Mouse (Mus musculus) midbrain, embryonic 16.5 days (tissue): Measurements from ENCODE around the gene Cfap74. TPM values are rescaled to one million over a fixed set of nuclear protein-coding genes. Genes with fewer than 3 reads are reported as not detected.

Experiments
- ATAC-seq: fragments of 200-750 bp; cut with Nextera tagmentation; 2 replicates; pipeline ENCODE4 v1.8.0; 2017; ENCODE audit warnings: moderate TSS enrichment
- H3K27ac ChIP-seq: fragments of 300-500 bp; sonication (generic); 2 replicates; pipeline ENCODE4 v1.5.1; 2014; ENCODE audit warnings: mild to moderate bottlenecking, low read length, mixed read lengths
- H3K27me3 ChIP-seq: fragments of 300-500 bp; sonication (generic); 2 replicates; pipeline ENCODE4 v1.6.1; 2014; ENCODE audit warnings: low read depth, low read length, mixed read lengths; ENCODE audit not compliant: control insufficient read depth, insufficient read depth
- H3K36me3 ChIP-seq: fragments of 300-500 bp; sonication (generic); 2 replicates; pipeline ENCODE4 v1.6.1; 2014; ENCODE audit warnings: mild to moderate bottlenecking, low read length, moderate library complexity, mixed read lengths; ENCODE audit not compliant: control insufficient read depth, insufficient read depth
- H3K4me1 ChIP-seq: fragments of 300-500 bp; sonication (generic); 2 replicates; pipeline ENCODE4 v1.6.1; 2014; ENCODE audit warnings: mild to moderate bottlenecking, low read length, mixed read lengths; ENCODE audit not compliant: control insufficient read depth, insufficient read depth
- H3K4me2 ChIP-seq: fragments of 300-500 bp; sonication (generic); 2 replicates; pipeline ENCODE4 v1.6.1; 2014; ENCODE audit warnings: mild to moderate bottlenecking, low read length, mixed read lengths
- H3K4me3 ChIP-seq: fragments of 300-500 bp; sonication (generic); 2 replicates; pipeline ENCODE4 v1.5.1; 2014; ENCODE audit warnings: low read depth, mild to moderate bottlenecking, low read length, moderate library complexity, mixed read lengths
- H3K9ac ChIP-seq: fragments of 300-500 bp; sonication (generic); 2 replicates; pipeline ENCODE4 v1.6.1; 2014; ENCODE audit warnings: low read depth, low read length, mixed read lengths
- H3K9me3 ChIP-seq: fragments of 300-500 bp; sonication (generic); replicated peaks from 2 replicates; pipeline ENCODE4 v1.6.1; 2014; ENCODE audit warnings: mild to moderate bottlenecking, low read length, mixed read lengths; ENCODE audit not compliant: control insufficient read depth, poor library complexity, severe bottlenecking
- WGBS: fragments of 180-500 bp; shearing (Covaris S2); extraction: QIAGEN DNeasy Blood & Tissue Kit; methylation state at CpG from one replicate; pipeline ENCODE4 v1.1.7; 2014; 5-methylcytosine and 5-hydroxymethylcytosine counted together
- polyA plus RNA-seq: library from polyadenylated mRNA; unstranded; fragments of >200 nt; fragmentation: Nextera tagmentation; extraction: Ambion mirVana; gene quantifications from 2 replicates; pipeline ENCODE4 v1.2.1, GENCODE M21; 2015

The Cfap74 gene
- polyA plus RNA-seq, 1 experiment from 2014 or later, result 5.9 TPM

GRCm38 (mm10) chr4:155492131-155492633 is 83.2 kb downstream of the Cfap74 start:
- peak overlapping the region; percentile 99 for H3K4me3 ChIP-seq
- H3K9me3 ChIP-seq, result no peaks in the 10 kb centered on the region
- no peaks in the 10 kb centered on the region for H3K27me3 ChIP-seq
- H3K4me1 ChIP-seq, result peaks cover 38% of the 10 kb centered on the region
- peak overlapping the region; percentile 87 for H3K4me2 ChIP-seq
- ATAC-seq, result 0 out of 2 replicates have a peak, but pooled peaks have one; percentile 36
- H3K9ac ChIP-seq, result peak overlapping the region; percentile 100
- H3K36me3 ChIP-seq, result no peaks in the 10 kb centered on the region
- H3K27ac ChIP-seq, result peak overlapping the region; percentile 91
- under 1% methylated on average over 36 of the region's 51 CpGs for WGBS

DNA sequence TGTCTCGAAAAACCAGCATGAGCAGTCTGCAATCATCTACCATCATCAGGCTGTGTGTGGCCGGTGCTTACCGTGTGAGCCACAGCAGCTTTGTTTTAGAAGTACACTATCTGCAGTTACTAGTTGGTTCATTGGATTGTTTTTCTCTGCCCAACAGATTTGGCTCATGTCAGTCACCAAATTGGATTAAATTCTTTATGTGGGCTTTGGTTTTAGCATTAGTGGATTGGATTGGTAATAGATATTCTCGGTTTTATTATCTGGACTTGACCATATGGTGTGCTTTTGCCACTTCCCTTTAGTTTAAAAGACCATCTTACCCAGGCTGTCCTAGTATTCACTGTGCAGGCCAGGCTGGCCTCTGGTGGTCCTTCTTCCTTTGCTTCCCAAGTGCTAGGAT is 85.9 kb downstream of the Cfap74 start:
- no peak for ATAC-seq
- Histone ChIP-seq H3K9me3 (no peaks in the 10 kb centered on the region), H3K27me3 (no peaks in the 10 kb centered on the region), H3K4me2 (peak overlapping the region; percentile 87; the same call in 1 of the 2 replicates), H3K4me3 (no peak overlapping the region; the same call in 1 of the 2 replicates), H3K4me1 (peaks cover 36% of the 10 kb centered on the region), H3K36me3 (no peaks in the 10 kb centered on the region), H3K9ac (no peak overlapping the region), H3K27ac (no peak overlapping the region)
- WGBS, result 66% methylated on average over 4 of the region's 4 CpGs

DNA sequence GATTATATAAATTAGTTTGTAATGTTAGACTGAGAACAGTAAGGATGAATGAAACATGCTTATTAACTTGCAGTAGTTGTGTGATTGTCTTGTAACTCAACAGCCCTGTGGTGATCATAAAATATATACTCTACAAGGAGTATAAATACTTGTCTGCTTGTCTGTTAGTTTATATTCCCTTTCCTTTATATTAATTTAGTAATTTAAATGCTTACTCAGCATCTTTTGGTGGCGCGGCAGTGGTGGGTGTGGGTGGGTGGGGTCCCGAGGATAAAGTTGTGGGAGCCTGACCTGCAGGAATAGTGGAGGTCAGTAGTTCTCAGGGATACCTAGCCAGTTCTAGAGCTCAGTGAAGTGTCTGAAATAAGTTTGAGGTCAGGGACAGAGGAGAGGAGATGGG is 89.0 kb downstream of the Cfap74 start:
- 87% methylated on average over 3 of the region's 3 CpGs for WGBS
- ATAC-seq, result no peak

GRCm38 (mm10) chr4:155501126-155501525 is 92.1 kb downstream of the Cfap74 start:
- no peak for ATAC-seq

More for the DNA sequence above, 89.0 kb downstream of the Cfap74 start:
- no peak overlapping the region for H3K4me2 ChIP-seq
- no peak overlapping the region for H3K4me3 ChIP-seq
- no peak overlapping the region for H3K27ac ChIP-seq
- peaks cover 29% of the 10 kb centered on the region for H3K4me1 ChIP-seq
- no peaks in the 10 kb centered on the region for H3K27me3 ChIP-seq
- no peak overlapping the region for H3K9ac ChIP-seq
- H3K36me3 ChIP-seq, result no peaks in the 10 kb centered on the region
- H3K9me3 ChIP-seq, result no peaks in the 10 kb centered on the region

GRCm38 (mm10) chr4:155505067-155505466 is 96.1 kb downstream of the Cfap74 start:
- no peak overlapping the region for H3K4me2 ChIP-seq

More at GRCm38 (mm10) chr4:155501126-155501525, 92.1 kb downstream of the Cfap74 start:
- Histone ChIP-seq H3K27ac (no peak overlapping the region), H3K4me3 (no peak overlapping the region), H3K36me3 (no peaks in the 10 kb centered on the region), H3K27me3 (no peaks in the 10 kb centered on the region), H3K4me2 (no peak overlapping the region), H3K9me3 (no peaks in the 10 kb centered on the region), H3K4me1 (peaks cover 11% of the 10 kb centered on the region), H3K9ac (no peak overlapping the region)
- WGBS, result 54% methylated on average over 2 of the region's 2 CpGs

GRCm38 (mm10) chr4:155505671-155506295 is 96.8 kb downstream of the Cfap74 start:
- no peak for ATAC-seq
- Histone ChIP-seq H3K4me3 (no peak overlapping the region), H3K9me3 (no peaks in the 10 kb centered on the region), H3K27ac (no peak overlapping the region), H3K4me2 (no peak overlapping the region), H3K9ac (no peak overlapping the region), H3K36me3 (no peaks in the 10 kb centered on the region), H3K27me3 (no peaks in the 10 kb centered on the region), H3K4me1 (peaks cover 14% of the 10 kb centered on the region)
- 85% methylated on average over 5 of the region's 5 CpGs for WGBS

More at GRCm38 (mm10) chr4:155505067-155505466, 96.1 kb downstream of the Cfap74 start:
- Histone ChIP-seq H3K27ac (no peak overlapping the region), H3K9me3 (no peaks in the 10 kb centered on the region), H3K9ac (no peak overlapping the region), H3K36me3 (no peaks in the 10 kb centered on the region), H3K27me3 (no peaks in the 10 kb centered on the region), H3K4me1 (peaks cover 11% of the 10 kb centered on the region; the same call in 1 of the 2 replicates), H3K4me3 (no peak overlapping the region)
- 70% methylated on average over 8 of the region's 8 CpGs for WGBS
- ATAC-seq, result no peak

DNA sequence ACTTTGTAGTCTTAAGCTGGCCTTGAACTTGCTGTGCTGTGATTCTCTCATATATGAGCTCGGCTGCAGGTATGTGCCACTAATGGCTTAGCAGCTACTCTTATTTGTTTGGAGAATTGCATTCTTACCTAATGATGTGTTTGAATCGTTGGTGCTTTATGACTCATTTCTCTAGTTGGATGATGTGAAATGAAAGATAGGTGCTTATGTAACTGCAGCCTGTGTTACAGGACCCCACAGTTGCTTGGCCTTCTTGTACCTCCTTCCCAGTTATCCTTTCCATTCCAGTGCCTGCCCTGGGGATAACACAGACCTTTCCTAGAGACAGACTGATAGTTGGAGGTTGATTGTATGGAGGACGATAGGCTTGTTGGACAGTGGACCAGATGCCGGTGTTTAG is 99.6 kb downstream of the Cfap74 start:
- no peak overlapping the region for H3K4me2 ChIP-seq
- no peak overlapping the region for H3K4me3 ChIP-seq
- H3K9ac ChIP-seq, result no peak overlapping the region
- no peaks in the 10 kb centered on the region for H3K36me3 ChIP-seq
- no peak overlapping the region for H3K27ac ChIP-seq
- H3K9me3 ChIP-seq, result no peaks in the 10 kb centered on the region
- no peak for ATAC-seq
- H3K27me3 ChIP-seq, result no peaks in the 10 kb centered on the region
- 93% methylated on average over 4 of the region's 4 CpGs for WGBS
- H3K4me1 ChIP-seq, result peaks cover 20% of the 10 kb centered on the region

DNA sequence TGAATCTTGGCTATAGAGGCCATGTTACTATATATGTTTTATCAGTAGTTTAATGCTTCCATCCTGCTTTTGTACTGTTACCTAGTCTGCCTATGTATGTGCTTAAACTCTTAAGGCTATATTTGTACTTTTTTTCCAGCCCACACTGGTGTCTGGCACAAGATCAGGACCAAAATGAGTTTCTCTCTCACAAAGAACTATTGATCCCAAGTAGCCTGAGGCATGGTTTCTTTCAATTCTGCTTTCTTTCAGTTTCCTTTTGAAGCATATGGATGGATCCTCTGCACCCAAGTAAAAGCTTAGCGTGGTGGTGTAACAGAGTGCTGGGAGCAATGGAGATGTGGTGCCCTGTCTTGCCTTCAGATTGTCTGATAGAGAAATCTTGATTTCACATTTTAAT is 102.0 kb downstream of the Cfap74 start:
- Histone ChIP-seq H3K4me2 (no peak overlapping the region), H3K4me3 (no peak overlapping the region), H3K27ac (no peak overlapping the region), H3K36me3 (no peaks in the 10 kb centered on the region), H3K9ac (no peak overlapping the region), H3K9me3 (no peaks in the 10 kb centered on the region), H3K4me1 (peaks cover 14% of the 10 kb centered on the region), H3K27me3 (no peaks in the 10 kb centered on the region)
- WGBS, result 62% methylated on average over 1 of the region's 1 CpGs
- no peak for ATAC-seq

DNA sequence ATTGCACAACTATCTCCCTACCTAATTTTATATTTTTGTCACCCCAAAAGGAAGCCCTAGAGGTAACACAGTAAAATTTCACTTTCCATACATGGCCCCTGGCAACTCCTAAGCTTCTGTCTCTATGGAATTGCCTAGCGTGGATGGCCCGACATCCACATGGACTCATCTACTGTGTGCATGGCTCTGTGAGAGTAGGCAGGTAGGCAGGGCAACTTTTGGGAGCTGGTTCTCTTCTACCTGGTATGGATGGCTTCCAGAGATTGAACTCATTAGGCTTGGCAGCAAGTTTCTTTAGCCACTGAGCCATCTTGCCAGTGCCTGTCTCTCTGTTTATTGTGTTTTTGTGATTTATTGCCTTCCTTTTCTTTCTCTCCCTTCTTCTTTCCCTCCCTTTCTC is 105.8 kb downstream of the Cfap74 start:
- Histone ChIP-seq H3K27ac (no peak overlapping the region), H3K27me3 (no peaks in the 10 kb centered on the region), H3K36me3 (peaks cover 3% of the 10 kb centered on the region; the same call in 1 of the 2 replicates), H3K9me3 (no peaks in the 10 kb centered on the region), H3K4me1 (peaks cover 9% of the 10 kb centered on the region), H3K4me2 (no peak overlapping the region), H3K9ac (no peak overlapping the region), H3K4me3 (no peak overlapping the region)
- no peak for ATAC-seq
- WGBS, result 78% methylated on average over 2 of the region's 2 CpGs
